Mouse (Mus musculus) mouse trophoblast stem cell (cell line): ENCODE data around the gene Zfp120.
"Not testable (repeated sequence)": the region's sequence is repeated elsewhere in the genome, so short reads cannot be mapped to it uniquely, and the experiment has no call there.

ENCODE experiments used
- in situ Hi-C, 2 experiments: fragments of 300-500 bp; cut with MseI, MboI; formaldehyde crosslinking; loops; 2 replicates in 1 of 2; 3 replicates in 1 of 2; pipeline ENCODE4 v1.15.1; 2025

The Zfp120 gene

DNA sequence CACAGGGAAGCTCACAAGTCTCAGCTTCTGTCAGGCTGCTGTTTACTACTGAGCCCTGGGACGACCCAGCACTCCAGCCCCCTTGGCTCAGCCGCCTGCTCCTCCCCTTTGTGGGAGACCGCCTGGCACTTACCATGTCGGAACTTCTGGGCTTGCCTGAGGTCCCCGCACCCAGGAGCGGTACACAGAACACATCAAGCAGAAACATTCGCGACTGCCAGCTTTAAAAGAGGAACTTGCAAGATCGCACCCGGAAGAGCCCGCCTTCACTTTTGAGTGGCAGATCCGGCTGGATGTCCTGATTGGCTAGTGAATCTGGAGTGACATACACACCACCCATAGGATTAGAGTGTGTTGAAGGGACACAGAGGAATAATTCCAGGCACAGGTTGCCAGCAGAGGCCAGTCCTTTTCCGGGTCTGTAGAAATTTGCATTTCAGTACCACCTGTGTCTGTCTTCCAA, at the start of gene Zfp120:
Zfp120 (minus strand) TSS at position 274 of the 463 bp plus-strand sequence.
- in situ Hi-C loops = no loop called here

DNA sequence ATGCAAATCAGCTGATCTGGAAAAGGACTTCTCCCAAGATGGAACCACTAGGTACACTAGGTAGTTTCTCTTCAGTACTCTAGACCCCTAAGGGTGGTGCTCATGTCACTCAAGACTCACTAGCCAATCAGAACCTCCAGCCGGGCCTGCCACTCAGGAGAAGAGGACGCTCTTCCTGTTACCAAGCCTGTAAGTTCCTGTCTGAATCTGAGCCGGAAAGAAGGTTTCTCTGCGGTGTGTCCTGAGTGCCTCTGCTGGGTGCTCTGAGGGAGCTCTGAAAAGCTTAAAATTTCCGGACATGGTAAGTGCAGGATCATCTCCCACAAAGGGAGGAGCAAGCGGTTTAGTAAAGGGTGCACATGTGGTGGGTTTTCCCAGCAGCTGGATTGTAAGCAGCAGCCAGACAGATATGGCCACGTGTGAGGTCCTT, 45.1 kb upstream of the Zfp120 start, which contains the start of gene Gm14139:
Gm14139 (plus strand) TSS at position 186 of the 430 bp plus-strand sequence.
- in situ Hi-C loops = not testable (repeated sequence)

- in situ Hi-C loops = not testable (repeated sequence)
Measured at GRCm38 (mm10) chr2:150181046-150181445, 44.5 kb upstream of the Zfp120 start.

- in situ Hi-C loops = not testable (repeated sequence)
Measured at GRCm38 (mm10) chr2:150179579-150179978, 43.1 kb upstream of the Zfp120 start, which contains the start of gene Gm10770. Gene Gm10770, minus strand, starts transcription at chr2:150179679.

GRCm38 (mm10) chr2:150173833-150174232, 37.3 kb upstream of the Zfp120 start:
- in situ Hi-C loops = no loop called here

GRCm38 (mm10) chr2:150166703-150167102, 30.2 kb upstream of the Zfp120 start:
- in situ Hi-C loops = no loop called here

GRCm38 (mm10) chr2:150132773-150133172, 3.7 kb downstream of the Zfp120 start:
- in situ Hi-C loops = no loop called here

DNA sequence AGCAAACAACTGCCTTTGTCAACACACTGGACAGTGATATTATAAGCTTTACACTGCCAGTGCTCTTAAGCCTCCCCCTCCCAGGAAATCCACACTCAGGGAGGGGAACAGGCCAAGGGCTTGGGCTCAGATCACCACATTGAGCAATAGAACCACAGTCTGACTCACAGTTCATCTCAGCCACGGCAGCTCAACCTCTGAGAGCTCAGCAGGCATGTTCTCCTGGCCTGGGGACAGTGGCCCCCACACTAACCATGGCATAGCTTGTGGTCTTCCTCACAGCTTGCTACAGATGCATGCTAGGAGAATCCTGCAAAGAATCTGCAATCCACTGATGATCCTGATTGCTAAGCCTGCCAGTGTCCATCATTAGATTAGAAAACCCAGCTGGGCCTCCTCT, 4.5 kb downstream of the Zfp120 start:
- in situ Hi-C loops = not testable (repeated sequence)

GRCm38 (mm10) chr2:150111247-150111912, 25.1 kb downstream of the Zfp120 start:
- in situ Hi-C loops = no loop called here

- in situ Hi-C loops = not testable (repeated sequence)
Measured at GRCm38 (mm10) chr2:150099618-150100017, 36.9 kb downstream of the Zfp120 start.
